Mouse (Mus musculus) 3134 (cell line): ENCODE measurements around the gene Aplnr.

Source experiments
- DNase-seq: peaks from one replicate; pipeline ENCODE4 v3.0.0-alpha.2; 2011; ENCODE audit warnings: low spot score; ENCODE audit not compliant: insufficient read length; ENCODE audit errors: extremely low read depth

Gene Aplnr

DNA sequence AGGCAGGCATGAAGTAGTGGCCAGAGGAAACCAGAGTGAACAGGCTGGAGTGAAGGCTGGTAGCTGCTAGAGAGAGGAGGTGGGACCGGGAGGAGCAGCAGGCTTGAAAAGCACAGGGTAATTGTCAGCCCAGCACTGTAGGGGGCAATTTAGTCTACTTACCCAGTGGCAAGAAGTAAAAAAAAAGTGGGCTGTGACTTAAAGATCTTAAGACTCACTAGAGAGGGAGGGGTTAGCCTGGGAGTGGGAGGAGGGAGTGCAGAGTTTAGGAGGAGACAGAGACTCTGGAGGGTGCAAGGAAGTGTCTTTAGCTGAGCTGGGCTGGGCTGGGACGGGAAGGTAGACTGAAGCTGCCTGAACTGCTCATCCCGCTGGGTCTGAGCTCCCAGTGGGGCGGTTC, at the start of gene Aplnr:
Gene Aplnr, plus strand, starts transcription at position 137 of the 400 bp plus-strand sequence.
- DNase-seq = no peak

DNA sequence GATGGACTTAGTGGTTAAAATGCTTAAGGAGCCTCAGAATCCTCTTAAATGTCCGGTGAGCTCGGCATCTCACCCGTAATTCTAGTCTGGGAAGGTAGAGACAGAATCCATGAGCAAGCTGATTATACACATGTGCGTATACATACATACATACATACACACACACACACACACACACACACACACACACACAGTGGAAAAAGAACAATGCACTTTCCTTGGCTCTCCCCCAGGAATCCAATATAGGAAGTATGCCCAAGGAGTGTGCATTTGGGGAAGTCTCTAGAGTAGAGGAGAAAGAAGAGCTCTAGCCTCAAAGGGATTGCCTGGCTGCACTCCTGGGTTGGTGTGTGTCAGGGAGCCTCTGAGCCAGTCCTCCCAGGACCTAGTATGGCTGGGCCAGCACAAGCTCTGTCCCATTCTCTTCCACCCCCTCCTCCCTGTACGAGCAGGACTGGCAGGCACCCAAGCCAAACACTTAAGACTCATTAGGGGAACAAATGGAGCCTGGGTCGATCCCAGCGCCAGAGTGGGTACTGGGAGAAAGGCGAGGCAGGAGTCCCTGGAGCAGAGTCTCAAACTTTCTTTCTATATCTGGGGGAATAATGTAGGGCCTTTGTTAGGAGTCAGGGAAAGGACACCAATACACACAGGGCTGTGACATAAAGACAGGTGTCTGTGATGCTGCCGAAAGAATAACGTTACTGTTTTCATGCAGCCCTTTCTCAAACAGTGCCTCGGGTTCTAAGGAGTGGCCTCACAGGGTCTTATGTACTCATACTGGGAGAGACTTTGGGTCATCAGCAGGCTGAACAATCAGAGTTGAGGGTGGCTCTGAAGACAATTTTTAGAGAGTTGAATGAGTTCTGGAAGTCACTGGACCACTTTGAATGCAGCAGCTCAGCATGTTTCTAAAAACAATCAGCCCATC, 47.0 kb upstream of the Aplnr start:
- no peak for DNase-seq

DNA sequence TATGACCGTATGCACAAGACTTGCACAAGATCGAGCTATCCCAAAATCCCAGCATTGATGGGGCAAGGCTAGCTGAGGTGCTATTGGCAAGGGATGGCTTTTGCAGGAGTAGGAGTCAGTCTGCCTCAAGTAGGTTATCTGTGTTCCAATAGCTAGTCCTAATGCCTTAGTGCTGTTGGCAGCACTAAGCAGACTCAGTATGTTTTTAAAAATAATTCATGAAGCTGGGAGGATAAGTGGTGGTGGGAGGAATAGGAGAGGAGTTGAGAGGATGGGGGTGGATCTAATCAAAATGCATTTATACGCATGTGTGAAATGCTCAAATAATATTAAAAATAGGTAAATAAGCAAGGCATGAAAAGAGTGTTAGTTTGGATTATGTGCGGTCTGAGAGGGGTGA, 44.7 kb upstream of the Aplnr start:
- DNase-seq = no peak

DNA sequence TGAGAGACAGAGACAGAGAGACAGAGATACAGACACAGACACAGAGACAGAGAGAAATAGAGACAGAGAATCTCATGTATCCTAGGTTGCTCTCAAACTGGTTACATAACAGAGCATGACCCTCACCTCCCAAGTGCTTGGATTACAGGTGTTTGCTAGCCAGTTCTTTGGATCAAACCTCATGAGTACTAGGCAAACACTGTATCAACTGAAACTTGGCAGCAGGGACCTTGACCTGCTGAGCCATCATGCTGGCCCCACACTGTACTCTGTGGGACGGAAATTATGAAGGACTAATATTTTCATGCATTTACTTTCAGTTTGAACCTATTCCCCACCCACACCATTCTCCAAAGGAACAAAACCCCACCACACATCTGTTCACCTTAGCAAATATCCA, 42.6 kb upstream of the Aplnr start:
- no peak for DNase-seq

DNA sequence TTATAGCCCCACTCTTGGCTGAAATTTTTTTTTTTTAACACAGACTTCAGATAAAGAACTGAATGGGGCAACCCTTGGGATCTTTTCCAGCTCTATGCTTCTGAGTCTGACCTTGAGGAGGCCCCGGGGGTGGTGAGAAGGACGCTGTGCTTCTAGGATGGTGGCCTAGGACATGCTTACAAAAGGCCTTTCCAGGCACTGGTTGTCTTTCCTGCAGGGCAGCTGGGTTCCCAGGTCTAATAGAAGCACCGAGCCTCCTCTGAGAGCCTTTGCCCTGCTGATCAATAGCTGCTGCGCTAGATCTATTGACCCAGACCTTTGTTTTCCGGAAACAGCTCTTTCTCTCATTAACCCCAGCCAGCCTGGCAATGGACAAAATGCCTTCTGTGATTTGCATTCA, 40.1 kb upstream of the Aplnr start:
- no peak for DNase-seq

DNA sequence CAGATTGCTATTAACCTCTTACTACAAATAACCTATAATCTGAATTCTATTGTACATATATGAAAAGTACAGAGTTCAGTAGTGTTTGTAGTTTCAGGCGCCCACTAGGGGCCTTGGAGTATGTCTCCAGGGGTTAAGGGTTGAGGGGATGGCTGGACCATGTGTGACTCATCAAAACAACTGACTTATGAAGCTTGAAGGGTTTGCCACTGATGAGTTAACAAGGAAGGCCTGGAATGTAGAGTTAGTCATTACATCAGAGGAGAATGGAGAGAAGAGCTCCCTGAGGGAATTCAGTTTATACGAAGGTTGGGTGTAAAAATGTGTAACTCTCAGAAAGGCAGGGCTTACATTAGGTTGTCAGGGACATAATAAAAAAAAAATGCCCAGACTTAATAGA, 38.0 kb upstream of the Aplnr start:
- DNase-seq = peak; percentile 62

DNA sequence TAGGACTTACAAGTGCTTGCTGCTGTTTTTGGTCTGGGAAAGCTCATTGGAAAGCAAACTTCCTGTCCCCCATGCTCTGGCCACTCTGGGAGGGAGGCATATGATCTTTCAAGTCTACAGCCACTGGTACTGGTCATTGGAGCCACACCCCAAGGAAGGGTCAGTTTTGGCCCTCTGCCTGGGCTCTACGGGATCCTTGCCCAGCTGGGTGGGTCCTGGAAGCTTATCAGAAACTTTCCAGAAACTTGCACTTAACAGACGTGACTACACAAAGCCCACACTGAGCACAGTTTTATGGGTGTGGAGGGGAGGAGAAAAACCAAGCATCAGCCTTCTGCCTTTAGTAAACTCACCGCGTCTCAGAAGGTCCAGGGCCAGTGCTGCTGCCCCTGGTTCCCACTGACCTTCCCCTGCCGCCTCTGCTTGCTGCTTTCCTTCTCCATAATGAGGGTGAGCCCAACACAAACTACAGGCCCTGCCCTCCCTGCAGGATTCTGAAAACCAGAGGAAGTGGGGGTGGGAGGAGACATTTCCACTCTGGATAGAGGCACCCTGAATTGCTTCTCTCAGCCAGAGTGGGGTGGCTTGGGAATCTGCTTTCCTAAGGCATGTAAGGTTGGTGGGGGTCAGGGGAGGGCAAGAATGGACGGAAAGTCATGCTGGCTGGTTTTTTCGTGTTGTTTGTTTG, 37.1 kb upstream of the Aplnr start:
- DNase-seq = peak; percentile 69

DNA sequence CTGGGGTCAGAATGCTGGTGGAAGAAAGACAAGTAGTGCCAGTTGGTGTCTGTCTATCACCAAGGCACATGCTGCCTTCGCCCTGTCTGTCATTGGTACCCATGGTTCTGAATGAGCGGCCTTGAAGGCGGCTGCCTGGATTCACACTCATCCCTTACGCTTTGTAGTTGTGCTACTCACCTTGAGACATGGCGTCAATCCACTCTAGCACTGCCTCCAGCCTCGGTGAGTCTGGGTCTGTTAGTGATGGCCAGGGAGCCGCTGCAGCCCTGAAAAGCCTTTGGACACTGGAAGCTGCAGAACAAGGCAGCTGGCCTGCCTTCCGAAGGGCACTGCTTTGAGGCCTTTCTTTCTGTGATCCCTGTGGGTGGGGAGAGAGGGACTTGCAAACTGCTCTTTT, 32.8 kb upstream of the Aplnr start:
- DNase-seq = no peak

DNA sequence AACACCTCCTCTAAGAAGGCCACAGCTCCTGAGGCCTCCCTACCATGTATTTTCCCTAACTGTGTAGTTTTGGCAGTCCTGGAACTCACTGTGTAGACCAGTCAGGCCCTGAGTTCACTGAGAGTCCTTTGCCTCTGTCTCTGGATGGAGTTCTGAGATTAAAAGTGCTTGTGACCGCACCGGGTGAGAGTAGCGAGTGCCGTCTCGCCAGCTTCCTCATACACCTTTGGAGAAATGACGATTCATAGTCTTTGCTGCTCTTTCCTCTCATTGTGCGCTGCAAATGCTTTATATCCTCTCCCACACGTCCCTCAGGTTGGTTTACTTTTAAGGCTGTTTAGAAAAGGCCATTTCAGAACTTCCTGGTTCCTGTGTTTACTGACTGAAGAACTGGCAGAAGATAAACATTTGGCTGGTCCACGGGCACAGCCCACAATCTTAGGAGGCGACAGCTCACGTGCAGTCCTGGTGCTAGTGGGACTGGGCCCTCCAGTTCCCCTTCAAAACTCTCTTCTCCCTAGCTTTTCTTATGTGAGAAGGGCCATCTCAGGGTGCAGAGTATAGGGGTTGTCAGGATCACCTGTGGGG, 30.5 kb upstream of the Aplnr start:
- DNase-seq = no peak

DNA sequence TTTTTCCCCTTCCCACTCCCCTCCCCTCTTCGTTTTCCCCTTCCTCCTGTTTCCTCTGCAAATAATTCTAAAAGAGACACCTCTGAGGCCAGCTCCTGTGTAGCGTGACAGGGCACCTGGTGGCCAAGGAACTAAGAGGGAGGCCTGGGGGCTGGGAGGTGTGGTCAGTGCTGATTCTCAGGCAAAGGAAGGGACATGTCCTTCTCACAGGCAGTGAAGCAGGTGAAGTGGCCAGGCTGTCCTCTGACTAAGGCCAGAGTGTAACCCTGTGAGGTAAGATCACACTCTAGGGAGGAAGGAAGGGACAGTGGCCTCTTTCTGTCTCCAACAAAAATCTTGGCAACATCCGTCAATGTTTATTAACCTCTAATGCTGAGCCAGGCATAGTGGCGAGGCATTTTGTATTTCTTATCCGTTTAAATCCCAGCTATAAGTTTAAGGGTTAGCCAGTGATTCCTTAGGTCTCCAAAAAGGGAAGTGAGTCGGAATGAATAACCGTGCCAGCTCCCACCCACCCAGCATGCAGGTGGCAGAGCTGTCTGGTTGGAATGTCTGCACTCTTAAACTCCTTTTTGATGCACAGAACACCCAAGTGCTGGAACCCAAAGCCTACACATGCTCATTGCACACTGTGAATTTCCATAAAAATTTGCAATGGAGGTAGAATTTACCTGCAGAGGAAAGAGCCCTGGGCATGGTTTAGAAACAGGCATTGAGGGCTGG, 29.8 kb upstream of the Aplnr start:
- no peak for DNase-seq

DNA sequence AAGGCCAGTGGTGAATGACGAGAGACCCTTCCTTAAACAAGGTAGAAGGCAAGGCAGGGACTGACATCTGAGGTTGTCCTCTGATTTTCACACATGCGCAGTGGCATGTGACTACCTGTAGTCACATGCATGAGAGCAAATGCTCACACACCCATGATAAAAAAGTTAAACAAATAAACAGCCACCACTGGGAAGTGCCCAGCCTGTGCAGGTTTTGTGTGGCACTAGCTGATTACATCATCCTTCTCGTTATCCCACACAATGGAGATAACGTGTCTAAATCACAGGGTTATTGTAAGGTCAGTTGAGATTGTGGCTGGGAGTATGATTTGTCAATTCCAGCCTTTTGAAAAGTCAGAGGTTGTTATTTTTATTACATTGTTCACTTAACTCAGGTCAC, 29.1 kb upstream of the Aplnr start:
- no peak for DNase-seq

DNA sequence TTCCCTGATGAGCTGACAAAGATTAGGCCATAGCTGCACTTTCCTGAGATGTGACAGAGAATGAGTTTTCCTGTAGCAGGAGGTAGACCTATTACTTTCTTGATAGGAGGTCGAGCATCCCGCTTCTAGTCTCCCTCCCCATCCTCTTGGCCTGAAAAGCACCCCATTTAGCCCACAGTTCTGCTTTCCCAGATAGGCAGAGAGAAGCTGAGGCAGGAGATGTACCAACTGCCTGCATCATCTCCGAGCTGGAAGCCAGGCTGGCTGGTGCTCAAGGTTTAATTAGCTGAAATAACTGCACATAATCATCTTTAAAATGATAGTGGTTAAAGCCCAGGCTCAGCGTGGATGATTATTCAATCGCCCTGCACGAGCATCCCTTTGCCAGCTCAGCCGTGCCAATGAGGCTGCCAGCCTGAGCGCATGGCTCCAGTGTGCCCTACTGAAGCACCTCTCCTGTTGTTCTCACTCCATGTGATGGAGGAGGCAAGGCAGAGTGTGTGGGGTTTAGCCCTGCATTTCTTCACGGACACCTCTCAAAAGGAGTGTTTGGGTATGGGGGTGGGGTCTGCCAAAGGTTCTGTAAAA, 25.6 kb upstream of the Aplnr start:
- no peak for DNase-seq

DNA sequence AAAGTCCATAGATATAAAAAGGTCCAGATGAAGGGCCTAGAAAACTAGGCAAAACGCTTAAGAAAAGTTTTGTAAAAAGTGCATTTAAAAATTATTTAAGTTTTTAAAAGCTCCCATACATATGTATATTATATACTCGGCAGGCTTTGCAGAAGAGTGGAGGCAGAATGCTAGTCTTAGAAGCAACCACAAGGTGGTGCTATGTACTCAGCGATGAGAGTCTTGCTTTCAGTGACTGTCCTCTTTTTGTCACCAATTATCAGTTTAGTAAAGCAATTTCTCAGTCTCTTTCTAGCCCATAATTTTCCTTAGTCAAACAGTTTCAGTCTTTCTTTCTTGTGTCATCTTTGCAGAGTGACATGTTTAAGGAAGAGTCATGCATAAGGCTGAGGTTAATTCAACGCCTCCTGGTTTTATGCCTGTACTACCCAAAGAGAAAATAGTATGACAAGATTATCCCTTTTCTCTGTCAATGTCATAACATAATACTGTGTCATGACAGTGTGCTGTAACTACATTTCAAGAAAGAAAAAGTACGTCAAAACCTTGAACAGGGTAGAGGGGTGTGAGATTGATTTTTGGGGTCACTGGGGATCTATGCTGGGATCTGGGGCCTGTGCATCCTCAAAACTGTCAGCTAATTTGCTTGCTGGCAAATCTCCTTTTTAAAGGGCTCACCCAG, 12.7 kb upstream of the Aplnr start:
- no peak for DNase-seq

DNA sequence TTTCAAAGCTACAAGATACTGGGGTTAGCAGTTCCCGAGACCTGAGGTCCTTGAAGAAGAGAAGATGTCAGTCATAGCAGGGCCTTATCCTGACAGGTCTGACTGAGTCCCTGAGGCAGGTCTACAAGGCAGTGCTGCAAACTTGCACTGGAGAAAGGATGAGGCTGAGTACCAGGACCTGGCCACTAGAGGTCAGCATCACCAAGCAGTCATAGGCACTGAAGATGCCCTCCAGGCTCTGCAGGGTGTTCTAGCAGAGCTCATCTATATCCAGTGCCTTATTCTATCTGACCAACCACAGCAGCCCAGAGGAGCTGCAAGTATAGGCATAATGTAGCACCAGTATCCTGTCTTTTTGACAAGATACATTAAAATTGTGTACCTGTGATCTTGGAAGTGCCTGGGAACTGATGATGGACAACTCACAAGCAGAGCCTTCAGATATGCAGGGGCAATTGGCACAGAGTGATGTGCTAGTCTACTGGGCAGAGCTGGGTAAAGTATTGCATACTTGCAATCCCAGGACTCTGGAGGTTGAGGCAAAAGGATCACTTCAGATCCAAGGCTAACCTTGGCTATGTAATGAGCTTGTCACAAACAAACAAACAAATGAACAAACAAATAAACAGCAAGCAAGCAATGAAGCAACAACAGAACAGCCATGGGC, 12.0 kb upstream of the Aplnr start:
- DNase-seq = no peak

DNA sequence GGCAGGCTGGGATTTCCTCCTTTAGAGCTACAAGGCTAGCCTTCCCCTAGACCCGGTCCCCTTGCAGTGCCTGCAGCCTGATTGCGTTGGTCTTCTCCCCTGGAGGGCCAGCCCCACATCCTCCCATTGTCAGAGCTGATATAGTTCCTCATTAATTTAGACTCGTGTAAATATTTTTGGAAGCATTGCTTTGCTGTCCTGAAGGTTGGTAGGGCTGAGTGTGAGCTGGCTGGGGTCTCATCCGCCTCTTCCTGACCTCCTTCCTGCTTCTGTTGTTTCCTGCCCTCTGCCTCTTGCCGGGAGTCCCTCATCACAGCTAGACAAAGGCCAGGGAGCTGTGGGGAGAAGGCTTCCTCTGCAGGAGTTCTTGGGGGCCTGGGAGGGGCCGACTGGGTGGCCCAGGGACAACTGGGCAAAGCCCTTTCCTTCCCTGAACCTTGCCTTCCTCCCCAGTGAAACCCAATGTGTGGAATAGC, 6.5 kb upstream of the Aplnr start:
- no peak for DNase-seq

DNA sequence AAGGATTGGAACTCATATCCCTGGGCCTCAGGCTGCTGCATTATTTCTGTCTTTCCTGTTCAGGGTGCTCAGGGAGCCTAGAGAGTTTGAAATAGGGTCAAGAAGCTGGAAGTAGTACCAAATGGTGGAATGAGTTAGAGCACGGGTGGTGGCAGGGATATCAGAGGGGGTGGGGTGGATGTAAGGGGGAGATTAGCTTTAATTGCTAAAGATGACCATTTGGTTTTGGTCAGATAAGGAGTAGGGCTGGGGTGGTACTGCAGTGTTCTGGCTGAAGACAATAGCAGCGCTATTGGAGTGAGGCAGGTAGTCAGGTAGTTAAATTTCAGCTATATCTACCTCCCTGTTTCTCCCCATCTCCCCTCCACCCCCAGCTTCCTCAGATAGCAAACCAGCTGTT, 4.8 kb upstream of the Aplnr start:
- no peak for DNase-seq

DNA sequence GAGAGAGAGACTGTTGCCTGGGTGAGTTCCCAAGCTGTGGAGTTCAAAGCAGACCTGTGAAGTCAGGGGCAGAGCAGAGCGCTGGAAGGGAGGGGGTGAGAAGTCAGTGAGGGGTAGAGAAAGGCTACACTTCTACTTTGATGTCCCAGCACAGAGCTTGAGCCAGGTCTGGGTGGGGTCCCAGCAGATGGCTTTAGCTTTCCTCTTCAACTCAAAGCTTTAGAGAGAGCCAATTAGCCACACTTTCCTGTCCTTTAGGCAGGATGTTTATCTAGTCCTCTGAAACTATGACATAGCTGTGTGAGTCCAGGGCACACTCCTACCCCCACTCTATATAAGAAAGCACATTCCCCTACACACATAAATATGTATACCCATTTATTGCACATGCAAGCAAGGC, 4.3 kb upstream of the Aplnr start:
- DNase-seq = no peak

DNA sequence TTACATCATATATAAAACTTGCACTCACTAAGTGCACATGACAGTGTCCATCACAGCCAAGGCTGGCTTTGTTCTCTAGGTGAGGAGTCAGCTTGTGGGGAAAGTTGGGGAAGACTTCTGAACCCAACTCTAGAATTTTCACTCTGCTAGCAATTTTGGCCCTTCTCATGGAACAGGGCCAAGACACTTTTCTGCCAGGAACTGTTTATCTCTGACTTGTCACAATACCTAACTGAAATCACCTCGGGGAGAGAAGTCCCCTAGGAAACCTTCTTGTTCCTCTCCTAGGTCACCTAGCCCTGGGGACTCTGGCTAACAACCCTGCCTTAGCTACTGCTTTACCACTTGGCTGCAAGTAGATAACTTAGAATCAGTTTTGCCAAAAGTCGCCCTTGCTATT, 3.8 kb upstream of the Aplnr start:
- no peak for DNase-seq

DNA sequence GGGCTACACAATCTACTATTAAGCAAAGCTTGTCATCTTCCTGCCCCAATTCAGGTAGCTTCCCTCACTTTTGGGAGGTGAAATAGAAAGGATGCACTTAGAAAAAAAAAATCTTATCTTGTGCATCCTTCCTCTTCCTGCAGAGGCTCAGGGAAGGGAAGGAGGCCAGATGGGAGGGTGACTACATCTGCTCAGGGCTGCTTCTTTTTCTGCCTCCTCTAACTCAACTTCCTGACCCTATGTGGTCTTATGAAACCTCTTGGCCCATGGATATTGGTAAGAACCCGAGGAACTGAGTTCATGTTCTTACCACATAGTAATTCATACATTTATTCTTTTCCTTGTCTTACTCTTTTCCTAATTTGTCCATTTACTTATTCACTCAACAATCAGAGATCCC, 926 bp upstream of the Aplnr start:
- DNase-seq = no peak
